Mouse (Mus musculus): ENCODE results near the gene Lypla2. TPM values are rescaled to one million over a fixed set of nuclear protein-coding genes. Genes with fewer than 3 reads are reported as not detected.
A peak's percentile ranks its signal among the peaks of the same experiment; 100 is the strongest.

The Lypla2 gene
- polyA plus RNA-seq, 1 experiment from 2014 or later: 115 TPM

DNA sequence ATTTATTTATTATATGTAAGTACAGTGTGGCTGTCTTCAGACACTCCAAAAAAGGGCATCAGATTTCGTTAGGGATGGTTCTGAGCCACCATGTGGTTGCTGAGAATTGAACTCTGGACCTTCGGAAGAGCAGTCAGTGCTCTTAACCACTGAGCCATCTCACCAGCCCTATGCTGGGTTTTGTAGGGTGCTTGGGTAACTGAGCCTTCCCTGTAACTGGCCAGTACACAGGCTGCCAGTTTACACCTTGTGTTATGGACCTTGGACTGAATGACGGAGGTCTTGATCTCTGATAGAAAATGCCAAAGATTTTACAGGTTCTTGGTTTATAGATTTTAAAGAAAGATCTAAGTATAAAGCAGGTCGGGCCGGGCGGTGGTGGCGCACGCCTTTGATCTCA is 42.2 kb downstream of the Lypla2 start:
- Histone ChIP-seq H3K27ac (ENCODE audit: low read length) (peak overlapping the region; percentile 53), H3K4me3 (ENCODE audit: low read length) (no peak overlapping the region), H3K9me3 (ENCODE audit: control insufficient read depth, low read length) (no peaks in the 10 kb centered on the region), H3K4me1 (ENCODE audit: control insufficient read depth, insufficient read depth, low read length) (peaks cover 7% of the 10 kb centered on the region), H3K4me2 (ENCODE audit: low read depth, low read length) (no peak overlapping the region), H3K36me3 (ENCODE audit: control insufficient read depth, insufficient read depth, low read length) (peaks cover 12% of the 10 kb centered on the region; the same call in 1 of the 2 replicates), H3K9ac (ENCODE audit: low read depth, low read length) (no peak overlapping the region), H3K27me3 (replicated peaks; ENCODE audit: control insufficient read depth, insufficient read depth, low read length) (no peaks in the 10 kb centered on the region)
- peak; percentile 5; the same call in 1 of the 2 replicates for ATAC-seq
- 91% methylated on average over 8 of the region's 8 CpGs for WGBS

DNA sequence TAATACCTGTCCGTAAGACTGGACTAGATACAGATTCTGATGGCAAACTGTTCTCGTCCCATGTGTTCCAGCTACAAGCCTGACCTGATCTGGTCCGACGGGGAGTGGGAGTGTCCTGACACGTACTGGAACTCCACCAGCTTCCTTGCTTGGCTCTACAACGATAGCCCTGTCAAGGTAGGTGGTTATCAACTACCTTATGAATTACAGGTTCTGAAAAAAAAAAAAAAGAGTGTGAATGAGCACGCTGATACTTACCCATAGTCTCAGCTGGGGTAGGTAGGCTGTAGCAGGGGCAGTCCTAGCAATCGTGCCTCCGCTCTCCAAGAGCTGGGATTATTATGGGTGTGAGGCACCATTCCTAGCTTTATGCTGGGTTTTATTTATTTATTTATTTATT is 42.6 kb downstream of the Lypla2 start:
- H3K36me3 ChIP-seq (ENCODE audit: control insufficient read depth, insufficient read depth, low read length): peaks cover 12% of the 10 kb centered on the region; the same call in 1 of the 2 replicates
- H3K27ac ChIP-seq (ENCODE audit: low read length): peak overlapping the region; percentile 53
- no peaks in the 10 kb centered on the region for H3K9me3 ChIP-seq (ENCODE audit: control insufficient read depth, low read length)
- H3K4me3 ChIP-seq (ENCODE audit: low read length): no peak overlapping the region
- 58% methylated on average over 9 of the region's 9 CpGs for WGBS
- H3K4me2 ChIP-seq (ENCODE audit: low read depth, low read length): no peak overlapping the region
- ATAC-seq: peak; percentile 75; the same call in 1 of the 2 replicates
- peaks cover 7% of the 10 kb centered on the region for H3K4me1 ChIP-seq (ENCODE audit: control insufficient read depth, insufficient read depth, low read length)
- no peaks in the 10 kb centered on the region for H3K27me3 ChIP-seq (replicated peaks; ENCODE audit: control insufficient read depth, insufficient read depth, low read length)
- no peak overlapping the region for H3K9ac ChIP-seq (ENCODE audit: low read depth, low read length)

DNA sequence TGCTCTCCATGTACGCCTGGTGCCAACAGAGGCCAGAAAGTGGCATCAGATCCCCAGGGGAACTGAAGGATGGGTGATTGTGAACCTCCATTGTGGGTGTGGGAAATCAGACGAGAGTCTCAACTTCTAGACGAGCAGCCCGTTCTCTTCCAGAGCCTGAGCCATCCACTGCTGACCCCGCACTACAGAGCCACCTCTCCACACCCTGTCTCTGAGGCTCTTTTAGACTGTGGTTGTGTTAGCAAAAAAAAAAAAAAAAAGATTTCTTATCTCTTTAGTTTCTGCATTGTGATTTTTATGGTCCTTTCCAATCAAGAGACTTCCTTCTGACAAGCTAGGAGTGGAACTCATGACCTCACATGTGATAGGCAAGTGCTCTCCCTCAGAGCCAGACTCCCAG is 43.0 kb downstream of the Lypla2 start:
- H3K9me3 ChIP-seq (ENCODE audit: control insufficient read depth, low read length): no peaks in the 10 kb centered on the region
- peak overlapping the region; percentile 81 for H3K27ac ChIP-seq (ENCODE audit: low read length)
- peak; percentile 80 for ATAC-seq
- H3K36me3 ChIP-seq (ENCODE audit: control insufficient read depth, insufficient read depth, low read length): peaks cover 9% of the 10 kb centered on the region; the same call in 1 of the 2 replicates
- no peak overlapping the region for H3K4me3 ChIP-seq (ENCODE audit: low read length)
- H3K9ac ChIP-seq (ENCODE audit: low read depth, low read length): no peak overlapping the region
- H3K4me2 ChIP-seq (ENCODE audit: low read depth, low read length): no peak overlapping the region
- WGBS: 62% methylated on average over 5 of the region's 5 CpGs
- no peaks in the 10 kb centered on the region for H3K27me3 ChIP-seq (replicated peaks; ENCODE audit: control insufficient read depth, insufficient read depth, low read length)
- peaks cover 7% of the 10 kb centered on the region for H3K4me1 ChIP-seq (ENCODE audit: control insufficient read depth, insufficient read depth, low read length)

DNA sequence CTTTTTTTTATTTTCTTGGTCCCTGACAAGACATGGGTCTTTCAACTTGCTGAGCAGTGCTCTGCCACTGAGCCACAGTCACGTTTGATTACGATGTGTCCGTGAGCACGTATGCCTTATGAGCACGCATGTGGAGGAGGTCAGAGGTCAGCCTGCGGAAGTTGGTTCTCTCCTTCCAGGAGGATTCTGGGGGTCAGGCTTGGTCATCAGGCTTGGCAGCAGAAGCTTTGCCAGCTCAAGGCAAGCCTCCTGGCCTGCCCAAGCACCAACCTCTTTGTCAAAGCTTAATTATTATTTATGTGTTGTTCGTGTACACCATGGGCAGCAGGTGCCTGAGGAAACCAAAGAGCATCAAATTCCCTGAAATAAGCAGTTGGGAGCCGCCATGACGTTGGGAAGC is 44.0 kb downstream of the Lypla2 start:
- ATAC-seq: no peak
- no peak overlapping the region for H3K27ac ChIP-seq (ENCODE audit: low read length)

DNA sequence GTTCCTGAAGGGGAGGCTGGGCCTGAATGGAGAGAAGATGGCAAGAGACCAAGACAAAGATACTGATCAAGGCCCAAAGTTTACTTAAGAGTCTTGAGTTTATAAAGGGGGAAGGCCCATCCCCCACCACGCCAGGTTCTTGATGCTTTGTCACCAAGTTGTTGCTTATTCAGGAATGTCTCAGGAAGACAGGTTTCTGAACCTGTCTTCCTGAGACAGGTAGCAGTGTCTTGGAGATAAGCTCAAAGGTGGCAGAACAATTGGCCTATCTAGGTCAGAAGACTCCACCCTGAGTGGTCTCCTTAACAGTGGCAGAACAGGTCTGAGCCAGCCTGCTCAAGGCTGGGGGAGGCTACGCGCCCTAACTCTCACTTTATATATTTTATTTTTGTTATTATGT is 45.6 kb downstream of the Lypla2 start:
- H3K9ac ChIP-seq (ENCODE audit: low read depth, low read length): no peak overlapping the region
- peaks cover 15% of the 10 kb centered on the region; the same call in 1 of the 2 replicates for H3K36me3 ChIP-seq (ENCODE audit: control insufficient read depth, insufficient read depth, low read length)
- H3K4me3 ChIP-seq (ENCODE audit: low read length): no peak overlapping the region
- H3K4me1 ChIP-seq (ENCODE audit: control insufficient read depth, insufficient read depth, low read length): peaks cover 9% of the 10 kb centered on the region
- H3K9me3 ChIP-seq (ENCODE audit: control insufficient read depth, low read length): no peaks in the 10 kb centered on the region
- no peaks in the 10 kb centered on the region for H3K27me3 ChIP-seq (replicated peaks; ENCODE audit: control insufficient read depth, insufficient read depth, low read length)
- WGBS: 87% methylated on average over 3 of the region's 3 CpGs
- ATAC-seq: no peak
- H3K4me2 ChIP-seq (ENCODE audit: low read depth, low read length): no peak overlapping the region
- no peak overlapping the region for H3K27ac ChIP-seq (ENCODE audit: low read length)

More for the DNA sequence above, 44.0 kb downstream of the Lypla2 start:
- Histone ChIP-seq H3K4me1 (ENCODE audit: control insufficient read depth, insufficient read depth, low read length) (peaks cover 7% of the 10 kb centered on the region), H3K9ac (ENCODE audit: low read depth, low read length) (no peak overlapping the region), H3K4me2 (ENCODE audit: low read depth, low read length) (no peak overlapping the region), H3K36me3 (ENCODE audit: control insufficient read depth, insufficient read depth, low read length) (peaks cover 15% of the 10 kb centered on the region; the same call in 1 of the 2 replicates), H3K27me3 (replicated peaks; ENCODE audit: control insufficient read depth, insufficient read depth, low read length) (no peaks in the 10 kb centered on the region), H3K4me3 (ENCODE audit: low read length) (no peak overlapping the region), H3K9me3 (ENCODE audit: control insufficient read depth, low read length) (no peaks in the 10 kb centered on the region)
- 84% methylated on average over 9 of the region's 9 CpGs for WGBS

DNA sequence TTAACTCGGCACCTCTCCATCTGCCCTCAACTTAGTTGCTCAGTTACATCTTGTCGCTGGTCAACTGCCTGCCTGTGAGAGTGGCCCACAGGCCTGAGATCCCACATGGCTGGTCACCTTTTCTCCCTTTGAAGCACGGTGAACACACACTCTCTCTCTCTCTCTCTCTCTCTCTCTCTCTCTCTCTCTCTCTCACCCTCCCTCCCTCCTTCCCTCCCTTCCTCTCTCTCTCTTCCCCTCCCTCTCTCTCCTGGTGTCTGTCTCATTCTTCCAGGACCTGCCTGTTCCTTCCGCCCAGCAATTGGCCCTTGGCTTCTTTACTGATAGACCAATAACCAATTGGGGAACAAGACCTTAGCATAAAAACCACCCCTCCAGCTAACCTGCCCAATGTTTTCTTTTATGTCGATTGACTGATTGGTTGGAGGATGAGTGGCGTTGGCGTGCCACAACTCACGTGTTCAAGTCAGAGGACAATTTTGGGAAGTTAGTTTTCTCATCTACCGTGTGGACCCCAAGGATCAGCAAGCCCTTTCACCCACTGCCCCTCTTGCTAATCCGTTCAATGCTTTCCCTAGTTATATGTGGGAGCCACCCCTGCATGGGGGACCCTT is 46.1 kb downstream of the Lypla2 start:
- Histone ChIP-seq H3K36me3 (ENCODE audit: control insufficient read depth, insufficient read depth, low read length) (peaks cover 13% of the 10 kb centered on the region; the same call in 1 of the 2 replicates), H3K4me1 (ENCODE audit: control insufficient read depth, insufficient read depth, low read length) (peaks cover 9% of the 10 kb centered on the region), H3K27me3 (replicated peaks; ENCODE audit: control insufficient read depth, insufficient read depth, low read length) (no peaks in the 10 kb centered on the region), H3K9ac (ENCODE audit: low read depth, low read length) (no peak overlapping the region), H3K4me3 (ENCODE audit: low read length) (no peak overlapping the region), H3K9me3 (ENCODE audit: control insufficient read depth, low read length) (no peaks in the 10 kb centered on the region), H3K4me2 (ENCODE audit: low read depth, low read length) (no peak overlapping the region), H3K27ac (ENCODE audit: low read length) (no peak overlapping the region)
- 87% methylated on average over 10 of the region's 10 CpGs for WGBS
- no peak for ATAC-seq

DNA sequence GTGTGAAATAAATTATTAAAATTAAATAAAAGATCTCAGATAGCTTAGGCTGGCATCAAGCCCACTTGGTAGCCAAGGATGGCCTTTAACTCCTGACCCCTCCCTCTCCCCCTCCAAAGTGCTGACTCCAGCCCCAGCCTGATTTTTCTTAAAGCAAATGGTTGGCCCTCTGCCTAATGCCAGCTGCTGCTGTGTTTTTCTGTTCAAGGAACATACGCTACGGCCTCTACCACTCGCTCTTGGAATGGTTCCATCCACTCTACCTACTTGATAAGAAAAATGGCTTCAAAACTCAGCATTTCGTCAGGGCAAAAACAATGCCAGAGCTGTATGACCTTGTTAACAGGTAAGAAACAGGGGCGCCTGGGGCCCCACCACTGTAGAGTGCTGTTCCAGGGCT is 47.1 kb downstream of the Lypla2 start:
- Histone ChIP-seq H3K4me1 (ENCODE audit: control insufficient read depth, insufficient read depth, low read length) (peaks cover 9% of the 10 kb centered on the region), H3K4me3 (ENCODE audit: low read length) (no peak overlapping the region), H3K4me2 (ENCODE audit: low read depth, low read length) (no peak overlapping the region), H3K27ac (ENCODE audit: low read length) (no peak overlapping the region; the same call in 1 of the 2 replicates), H3K27me3 (replicated peaks; ENCODE audit: control insufficient read depth, insufficient read depth, low read length) (no peaks in the 10 kb centered on the region), H3K9ac (ENCODE audit: low read depth, low read length) (0 out of 2 replicates have a peak overlapping the region, but pooled peaks have one; percentile 2), H3K9me3 (ENCODE audit: control insufficient read depth, low read length) (no peaks in the 10 kb centered on the region), H3K36me3 (ENCODE audit: control insufficient read depth, insufficient read depth, low read length) (0 out of 2 replicates have a peak, but pooled peaks cover 10% of the 10 kb centered on the region)
- ATAC-seq: no peak
- 75% methylated on average over 5 of the region's 5 CpGs for WGBS

DNA sequence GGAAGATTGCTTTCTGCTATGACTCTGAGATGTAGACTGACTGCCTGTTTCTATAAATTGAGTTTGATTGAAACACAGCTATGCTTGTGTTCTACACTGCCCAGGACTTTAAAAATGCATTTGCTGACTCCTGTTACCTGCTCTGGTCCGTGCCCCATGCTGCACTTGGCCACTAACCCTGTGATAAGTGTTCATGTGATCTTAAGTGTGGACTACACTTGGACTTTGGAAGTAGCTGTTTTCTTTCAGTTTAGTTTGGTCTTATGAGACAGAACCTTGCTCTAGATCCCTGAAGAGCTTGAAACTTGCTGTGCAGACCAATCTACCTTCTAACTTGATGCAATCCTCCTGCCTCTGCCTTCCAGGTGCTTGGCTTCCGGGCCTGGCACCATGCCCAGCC is 48.0 kb downstream of the Lypla2 start:
- Histone ChIP-seq H3K27me3 (replicated peaks; ENCODE audit: control insufficient read depth, insufficient read depth, low read length) (no peaks in the 10 kb centered on the region), H3K9ac (ENCODE audit: low read depth, low read length) (no peak overlapping the region), H3K4me1 (ENCODE audit: control insufficient read depth, insufficient read depth, low read length) (peaks cover 10% of the 10 kb centered on the region), H3K36me3 (ENCODE audit: control insufficient read depth, insufficient read depth, low read length) (0 out of 2 replicates have a peak, but pooled peaks cover 10% of the 10 kb centered on the region), H3K9me3 (ENCODE audit: control insufficient read depth, low read length) (no peaks in the 10 kb centered on the region), H3K4me3 (ENCODE audit: low read length) (no peak overlapping the region), H3K27ac (ENCODE audit: low read length) (peak overlapping the region; percentile 57), H3K4me2 (ENCODE audit: low read depth, low read length) (no peak overlapping the region)
- ATAC-seq: no peak
- 74% methylated on average over 2 of the region's 2 CpGs for WGBS

DNA sequence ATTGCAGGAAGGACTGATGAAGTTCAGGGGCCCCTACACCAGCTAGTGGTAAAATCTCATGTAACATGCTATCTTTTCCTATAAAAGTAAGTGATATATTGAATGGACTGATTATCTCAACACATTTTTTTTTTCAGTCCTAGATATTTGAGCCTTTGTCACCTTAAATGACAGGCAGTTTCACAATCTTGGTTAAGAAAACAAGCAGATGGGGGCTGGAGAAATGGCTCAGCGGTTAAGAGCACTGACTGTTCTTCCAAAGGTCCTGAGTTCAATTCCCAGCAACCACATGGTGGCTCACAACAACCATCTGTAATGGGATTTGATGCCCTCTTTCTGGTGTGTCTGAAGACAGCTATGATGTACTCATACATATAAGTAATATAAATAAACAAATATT is 50.2 kb downstream of the Lypla2 start:
- WGBS: 74% methylated on average over 1 of the region's 1 CpGs
- H3K4me3 ChIP-seq (ENCODE audit: low read length): peak overlapping the region; percentile 96; the same call in 1 of the 2 replicates
- no peaks in the 10 kb centered on the region for H3K27me3 ChIP-seq (replicated peaks; ENCODE audit: control insufficient read depth, insufficient read depth, low read length)
- 0 out of 2 replicates have a peak, but pooled peaks cover 10% of the 10 kb centered on the region for H3K36me3 ChIP-seq (ENCODE audit: control insufficient read depth, insufficient read depth, low read length)
- H3K9ac ChIP-seq (ENCODE audit: low read depth, low read length): peak overlapping the region; percentile 87; the same call in 1 of the 2 replicates
- peak overlapping the region; percentile 85; the same call in 1 of the 2 replicates for H3K27ac ChIP-seq (ENCODE audit: low read length)
- H3K4me2 ChIP-seq (ENCODE audit: low read depth, low read length): peak overlapping the region; percentile 83
- no peak for ATAC-seq
- peaks cover 19% of the 10 kb centered on the region for H3K4me1 ChIP-seq (ENCODE audit: control insufficient read depth, insufficient read depth, low read length)
- H3K9me3 ChIP-seq (ENCODE audit: control insufficient read depth, low read length): no peaks in the 10 kb centered on the region
